Mouse (Mus musculus) liver, adult 2 months (tissue): ENCODE measurements around the gene Ccdc130.

Source experiments
- CTCF ChIP-seq: fragments of 200-500 bp; IDR thresholded peaks from 2 replicates; pipeline ENCODE4 v1.5.1; 2011; ENCODE audit warnings: low read depth, low read length, control low read depth
- POLR2A ChIP-seq: fragments of 200-500 bp; IDR thresholded peaks from 2 replicates; pipeline ENCODE4 v1.6.1; 2011; ENCODE audit warnings: low read length, control low read depth; ENCODE audit not compliant: insufficient read depth; ENCODE audit errors: extremely low read depth

DNA sequence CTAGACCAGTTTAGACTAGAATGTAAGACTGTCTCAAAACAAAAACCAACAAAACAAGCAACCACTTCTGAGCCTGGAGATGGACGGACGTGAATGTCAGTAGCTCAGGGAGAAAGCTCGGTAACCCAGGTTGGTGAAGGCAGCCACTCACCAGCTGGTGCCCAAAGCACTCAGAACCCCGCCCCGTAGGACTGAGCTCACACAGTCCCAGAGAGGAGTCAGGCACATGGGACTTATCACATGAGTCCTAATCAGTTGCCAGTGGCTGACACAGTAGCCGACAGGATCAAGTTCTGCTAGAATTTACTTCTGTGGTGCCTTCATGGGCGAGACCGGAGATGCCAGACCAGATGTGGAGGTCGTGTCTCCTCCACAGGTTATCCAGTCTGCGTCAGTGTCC is 10.6 kb upstream of the Ccdc130 start:
- TF ChIP-seq POLR2A = no peak
- no peak for TF ChIP-seq CTCF
